Mouse (Mus musculus): ENCODE measurements at regions not wholly inside any gene's neighbourhood (a gene's known extent, or its start where the extent isn't known, plus 50 kb on each side); places are given as distances from the start of the nearest gene placed in this dataset.
"Not testable (repeated sequence)": the region's sequence is repeated elsewhere in the genome, so short reads cannot be mapped to it uniquely, and the experiment has no call there.

- intact Hi-C loops (cut with DNase I), result no loop called here
- DNase-seq, result no peak
Measured at GRCm38 (mm10) chr9:33168159-33168558, 532.1 kb downstream of the Ets1 start.

- intact Hi-C loops (cut with DNase I); DNase-seq: not testable (repeated sequence)
Measured at GRCm38 (mm10) chr9:33169093-33169492, 533.1 kb downstream of the Ets1 start.

- peak; percentile 56 for DNase-seq
- intact Hi-C loops (cut with DNase I), result no loop called here
Measured at GRCm38 (mm10) chr9:33180066-33180465, 544.0 kb downstream of the Ets1 start.

- intact Hi-C loops (cut with DNase I), result no loop called here
Measured at GRCm38 (mm10) chr9:33187187-33187586, 551.2 kb downstream of the Ets1 start.

GRCm38 (mm10) chr9:33209083-33209482 lies 573.1 kb downstream of the Ets1 start:
- no peak for DNase-seq
- intact Hi-C loops (cut with DNase I), result loop anchor here (5.0 kb wide), 1 partner anchor 87 kb away; no protein-coding TSS in a partner anchor

More at GRCm38 (mm10) chr9:33187187-33187586, 551.2 kb downstream of the Ets1 start:
- DNase-seq, result no peak

- DNase-seq, result no peak
- intact Hi-C loops (cut with DNase I), result no loop called here
Measured at GRCm38 (mm10) chr9:33214523-33214922, 578.5 kb downstream of the Ets1 start.

GRCm38 (mm10) chr9:33220981-33221380 lies 585.0 kb downstream of the Ets1 start:
- DNase-seq, result no peak
- intact Hi-C loops (cut with DNase I), result no loop called here

- no peak for DNase-seq
- intact Hi-C loops (cut with DNase I), result no loop called here
Measured at GRCm38 (mm10) chr9:33222066-33222805, 586.2 kb downstream of the Ets1 start.

GRCm38 (mm10) chr9:33233699-33234131 lies 597.7 kb downstream of the Ets1 start:
- intact Hi-C loops (cut with DNase I), result no loop called here

GRCm38 (mm10) chr9:33238190-33238589 lies 602.2 kb downstream of the Ets1 start:
- intact Hi-C loops (cut with DNase I), result no loop called here

More at GRCm38 (mm10) chr9:33233699-33234131, 597.7 kb downstream of the Ets1 start:
- peak; percentile 6 for DNase-seq

GRCm38 (mm10) chr9:33238846-33239245 lies 602.8 kb downstream of the Ets1 start:
- intact Hi-C loops (cut with DNase I), result no loop called here
- no peak for DNase-seq

More at GRCm38 (mm10) chr9:33238190-33238589, 602.2 kb downstream of the Ets1 start:
- DNase-seq, result no peak

- intact Hi-C loops (cut with DNase I), result loop anchor here (10.0 kb wide), 3 partner anchors 146 to 966 kb away; no protein-coding TSS in a partner anchor
- no peak for DNase-seq
Measured at GRCm38 (mm10) chr9:33240506-33240905, 604.5 kb downstream of the Ets1 start.

- no peak for DNase-seq
- intact Hi-C loops (cut with DNase I), result loop anchor here (10.0 kb wide), 3 partner anchors 146 to 966 kb away; no protein-coding TSS in a partner anchor
Measured at GRCm38 (mm10) chr9:33240914-33241635, 605.1 kb downstream of the Ets1 start.

- intact Hi-C loops (cut with DNase I), result loop anchor here (5.0 to 10.0 kb wide), 5 partner anchors 152 to 972 kb away; no protein-coding TSS in a partner anchor
Measured at GRCm38 (mm10) chr9:33246932-33247331, 610.9 kb downstream of the Ets1 start.

GRCm38 (mm10) chr9:33258241-33258640 lies 622.2 kb downstream of the Ets1 start:
- no peak for DNase-seq
- intact Hi-C loops (cut with DNase I), result no loop called here

More at GRCm38 (mm10) chr9:33246932-33247331, 610.9 kb downstream of the Ets1 start:
- peak; percentile 46 for DNase-seq

GRCm38 (mm10) chr9:33260171-33260570 lies 624.1 kb downstream of the Ets1 start:
- intact Hi-C loops (cut with DNase I), result loop anchor here (5.0 kb wide), 2 partner anchors 1227 to 1757 kb away; partner anchors contain the start of gene Kirrel3
- DNase-seq, result peak; percentile 71

GRCm38 (mm10) chr9:33289381-33289780 lies 653.4 kb downstream of the Ets1 start:
- intact Hi-C loops (cut with DNase I), result no loop called here

GRCm38 (mm10) chr9:33292116-33292515 lies 656.1 kb downstream of the Ets1 start:
- DNase-seq, result no peak
- intact Hi-C loops (cut with DNase I), result no loop called here

More at GRCm38 (mm10) chr9:33289381-33289780, 653.4 kb downstream of the Ets1 start:
- DNase-seq, result peak; percentile 36

- intact Hi-C loops (cut with DNase I), result no loop called here
- no peak for DNase-seq
Measured at GRCm38 (mm10) chr9:33295925-33296324, 659.9 kb downstream of the Ets1 start.

GRCm38 (mm10) chr9:33319525-33320025 lies 683.6 kb downstream of the Ets1 start:
- no peak for DNase-seq
- intact Hi-C loops (cut with DNase I), result no loop called here

GRCm38 (mm10) chr9:33327722-33328121 lies 691.7 kb downstream of the Ets1 start:
- DNase-seq, result no peak
- intact Hi-C loops (cut with DNase I), result no loop called here

Data from left cerebral cortex, postnatal 4 days (tissue).